Mouse (Mus musculus) thymus, adult 2 months (tissue): ENCODE data around the gene Nupr1.

Experiments used
- CTCF ChIP-seq: fragments of 200-500 bp; IDR thresholded peaks from 2 replicates; pipeline ENCODE4 v1.5.1; 2012; ENCODE audit warnings: mild to moderate bottlenecking, control low read depth, low read length, moderate library complexity, borderline replicate concordance; ENCODE audit not compliant: control insufficient read depth, poor library complexity, insufficient read depth; ENCODE audit errors: extremely low read depth
- POLR2A ChIP-seq: fragments of 200-500 bp; IDR thresholded peaks from 2 replicates; pipeline ENCODE4 v1.6.1; 2012; ENCODE audit warnings: mild to moderate bottlenecking, low read length, control low read depth, moderate library complexity; ENCODE audit not compliant: control insufficient read depth, poor library complexity, insufficient read depth; ENCODE audit errors: extremely low read depth

DNA sequence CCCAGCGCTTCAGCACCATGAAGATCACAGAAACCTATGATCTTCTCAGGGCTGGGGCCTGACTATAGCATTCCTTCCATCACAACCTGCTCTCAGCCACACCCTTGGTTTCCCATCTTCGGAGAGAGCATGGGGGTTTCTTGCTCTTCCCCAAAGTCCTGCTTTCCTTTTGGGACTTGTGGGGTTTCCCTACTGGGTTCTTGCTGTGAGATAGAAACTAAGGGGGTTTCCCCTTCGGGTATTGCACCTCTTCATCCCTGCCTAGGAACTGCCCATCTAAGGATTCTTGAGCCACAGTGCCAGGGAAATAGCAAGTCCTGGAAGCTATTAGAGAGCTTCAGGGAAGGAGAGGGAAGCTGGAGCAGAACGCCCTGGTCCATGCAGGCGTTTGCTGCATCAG lies 34.8 kb downstream of the Nupr1 start:
- TF ChIP-seq CTCF (no peak), POLR2A (no peak)
